Mouse (Mus musculus) myocyte (in vitro differentiated cells): ENCODE data around the gene Tlk2. TPM values are rescaled to one million over a fixed set of nuclear protein-coding genes. Genes with fewer than 3 reads are reported as not detected.

ENCODE experiments used
- H3K27me3 ChIP-seq: one replicate; pipeline ENCODE4 v1.6.1; 2011; ENCODE audit not compliant: control insufficient read depth, insufficient read depth, insufficient read length
- H3K36me3 ChIP-seq: one replicate; pipeline ENCODE4 v1.6.1; 2011; ENCODE audit not compliant: control insufficient read depth, insufficient read depth
- H3K4me2 ChIP-seq: one replicate; pipeline ENCODE4 v1.6.1; 2011; ENCODE audit warnings: low read depth, control low read depth
- H3K4me3 ChIP-seq: one replicate; pipeline ENCODE4 v1.5.1; 2011; ENCODE audit warnings: mild to moderate bottlenecking, control low read depth, moderate library complexity
- H3K79me2 ChIP-seq: one replicate; pipeline ENCODE4 v1.6.1; 2011; ENCODE audit not compliant: control insufficient read depth, insufficient read depth
- H3ac ChIP-seq: one replicate; pipeline ENCODE4 v1.6.1; 2011; ENCODE audit not compliant: control insufficient read depth, insufficient read length
- CEBPB ChIP-seq: IDR thresholded peaks from 2 replicates; pipeline ENCODE4 v1.6.1; 2011; ENCODE audit warnings: mild to moderate bottlenecking, moderate library complexity; ENCODE audit not compliant: poor library complexity, insufficient read depth, severe bottlenecking
- E2F4 ChIP-seq: IDR thresholded peaks from one replicate; pipeline ENCODE4 v1.6.1; 2011; ENCODE audit warnings: mild to moderate bottlenecking, control low read depth, moderate library complexity; ENCODE audit not compliant: insufficient read depth
- MAX ChIP-seq: IDR thresholded peaks from one replicate; pipeline ENCODE4 v1.6.1; 2011; ENCODE audit warnings: low read depth, mild to moderate bottlenecking, control low read depth
- MYOD1 ChIP-seq, 3 experiments: IDR thresholded peaks; one replicate each; pipeline ENCODE4 v1.6.1; 2011; ENCODE audit warnings: control low read depth in 2 of 3, low read depth in 2 of 3, mild to moderate bottlenecking in 2 of 3, moderate library complexity in 1 of 3; ENCODE audit not compliant: insufficient read length in 2 of 3, control insufficient read depth in 1 of 3
- MYOG ChIP-seq, 3 experiments: IDR thresholded peaks; one replicate each; pipeline ENCODE4 v1.6.1; 2011; ENCODE audit warnings: control low read depth in 2 of 3, low read depth in 2 of 3, mild to moderate bottlenecking in 2 of 3; ENCODE audit not compliant: insufficient read length in 2 of 3, control insufficient read depth in 1 of 3, insufficient read depth in 1 of 3
- POLR2A ChIP-seq: IDR thresholded peaks from one replicate; pipeline ENCODE4 v1.6.1; 2011; ENCODE audit warnings: low read depth, mild to moderate bottlenecking, control low read depth, moderate library complexity; ENCODE audit not compliant: insufficient read length
- POLR2AphosphoS2 ChIP-seq: IDR thresholded peaks from one replicate; pipeline ENCODE4 v1.6.1; 2011; ENCODE audit warnings: low read depth, control low read depth; ENCODE audit not compliant: insufficient read length
- REST ChIP-seq: IDR thresholded peaks from one replicate; pipeline ENCODE4 v1.6.1; 2011; ENCODE audit warnings: mild to moderate bottlenecking, control low read depth, moderate library complexity; ENCODE audit not compliant: insufficient read depth, insufficient read length
- SRF ChIP-seq: IDR thresholded peaks from one replicate; pipeline ENCODE4 v1.6.1; 2011; ENCODE audit warnings: low read depth; ENCODE audit not compliant: control insufficient read depth, insufficient read length
- TCF12 ChIP-seq: IDR thresholded peaks from one replicate; pipeline ENCODE4 v1.6.1; 2011; ENCODE audit warnings: mild to moderate bottlenecking, control low read depth; ENCODE audit not compliant: poor library complexity, insufficient read depth, severe bottlenecking
- TCF3 ChIP-seq: IDR thresholded peaks from one replicate; pipeline ENCODE4 v1.6.1; 2011; ENCODE audit warnings: low read depth, control low read depth; ENCODE audit not compliant: insufficient read length
- USF1 ChIP-seq: IDR thresholded peaks from one replicate; pipeline ENCODE4 v1.6.1; 2011; ENCODE audit warnings: low read depth, mild to moderate bottlenecking, control low read depth, moderate library complexity
- polyA plus RNA-seq: library from polyadenylated mRNA; unstranded; fragments of >200 nt; fragmentation: generic; extraction: Trizol; gene quantifications from one replicate; pipeline ENCODE4 v1.2.1, GENCODE M21; 2012; ENCODE audit warnings: missing spikeins

Tlk2 gene
- polyA plus RNA-seq, 1 experiment = 26.8 TPM

DNA sequence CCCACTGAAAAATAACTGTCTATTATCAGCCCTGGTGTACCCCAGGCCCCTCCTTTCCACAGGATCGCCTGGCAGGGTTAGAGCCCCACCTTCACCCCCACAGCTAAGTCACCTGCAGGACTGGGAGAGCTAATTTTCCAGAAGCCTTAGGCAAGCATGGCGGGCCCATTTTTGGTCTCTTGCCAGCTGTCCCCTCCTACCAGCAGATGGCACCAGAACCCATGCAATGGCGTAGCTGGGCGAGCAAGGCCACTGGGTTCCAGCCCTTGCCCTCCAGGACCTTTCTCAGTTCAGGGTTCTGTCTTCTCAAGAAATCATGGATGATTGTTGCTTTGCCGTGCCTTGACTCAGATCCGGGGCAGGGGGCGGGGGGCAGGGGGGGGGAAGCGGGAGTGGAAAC is 153.9 kb downstream of the Tlk2 start:
- H3K4me3 ChIP-seq = no peak overlapping the region
- H3K79me2 ChIP-seq = no peaks in the 10 kb centered on the region
- H3K36me3 ChIP-seq = peaks cover 6% of the 10 kb centered on the region
- no peak overlapping the region for H3ac ChIP-seq
- TF ChIP-seq SRF = no peak
- TF ChIP-seq TCF3 = no peak
- TF ChIP-seq MYOD1 (IDR thresholded peaks at IDR 0.05; ENCODE audit: control insufficient read depth in 1 of 3, insufficient read length in 2 of 3, low read depth in 2 of 3) = no peak
- TF ChIP-seq POLR2A = no peak
- TF ChIP-seq E2F4 = no peak
- TF ChIP-seq REST = no peak
- TF ChIP-seq TCF12 = no peak
- TF ChIP-seq USF1 = no peak
- no peak for TF ChIP-seq POLR2AphosphoS2
- TF ChIP-seq CEBPB = no peak
- TF ChIP-seq MAX = no peak
- no peak for TF ChIP-seq MYOG (IDR thresholded peaks at IDR 0.05; ENCODE audit: control insufficient read depth in 1 of 3, insufficient read depth in 1 of 3, insufficient read length in 2 of 3, low read depth in 2 of 3)
- H3K4me2 ChIP-seq = no peak overlapping the region
- no peaks in the 10 kb centered on the region for H3K27me3 ChIP-seq

Other genes with a start within 250 kb of the Tlk2 start
- gene Efcab3, start 115.2 kb upstream of the Tlk2 start, polyA plus RNA-seq = not detected
- 15.5 TPM for gene Mettl2, start 52.4 kb upstream of the Tlk2 start, polyA plus RNA-seq
- not detected for gene Gm10842, start 31.9 kb upstream of the Tlk2 start, polyA plus RNA-seq
- 47.7 TPM for gene Mrc2, start 113.8 kb downstream of the Tlk2 start, polyA plus RNA-seq